Mouse (Mus musculus): ENCODE measurements around the gene Ms4a6d.
A peak's percentile ranks its signal among the peaks of the same experiment; 100 is the strongest.
"Not testable (repeated sequence)": the region's sequence is repeated elsewhere in the genome, so short reads cannot be mapped to it uniquely, and the experiment has no call there.

Gene Ms4a6d

DNA sequence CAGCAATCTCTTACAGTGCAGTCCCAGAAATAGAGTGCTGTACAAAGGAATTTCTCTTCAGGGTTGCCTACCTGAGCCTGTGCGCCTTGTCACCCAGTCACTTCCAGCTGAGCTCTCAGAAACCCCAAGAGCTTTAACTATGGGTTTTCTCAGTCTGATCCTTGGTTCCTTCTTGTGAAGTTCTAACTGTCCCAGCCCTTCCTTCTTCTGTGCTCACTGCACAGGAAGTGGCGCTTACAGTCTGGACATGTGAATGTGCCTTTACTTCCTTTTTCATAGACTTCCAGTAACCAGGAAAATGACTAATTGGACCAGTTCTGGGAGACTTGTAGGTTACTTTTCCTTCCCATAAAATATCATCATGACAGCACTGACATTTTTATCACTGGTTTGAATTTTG lies at the start of gene Ms4a6d:
Gene Ms4a6d, minus strand, starts transcription at position 247 of the 400 bp plus-strand sequence.
- no peak for DNase-seq

DNA sequence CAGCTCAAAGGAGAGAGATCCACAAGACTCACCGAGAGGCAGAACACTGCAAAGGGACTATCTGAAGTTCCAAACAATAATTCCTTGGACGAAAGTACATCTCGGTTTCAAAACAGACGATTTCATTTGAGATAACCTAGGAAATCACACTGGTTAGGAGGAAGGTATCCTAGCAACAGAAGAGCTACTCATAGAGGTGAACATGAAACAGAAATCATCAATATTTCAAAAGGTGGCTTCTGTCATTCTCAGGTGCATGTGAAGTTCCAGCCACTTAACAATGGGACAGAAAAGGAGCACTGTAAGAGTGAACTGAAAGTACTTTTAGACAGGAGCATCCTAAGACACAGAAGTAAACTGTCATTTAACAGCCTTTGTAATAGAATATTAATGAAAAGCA lies 44.9 kb upstream of the Ms4a6d start:
- DNase-seq = no peak

GRCm38 (mm10) chr19:11646166-11646565 lies 41.5 kb upstream of the Ms4a6d start:
- DNase-seq = no peak

GRCm38 (mm10) chr19:11640732-11641131 lies 36.1 kb upstream of the Ms4a6d start, which contains the start of gene Ms4a3:
Ms4a3 (minus strand) TSS chr19:11640851.
- DNase-seq = no peak

DNA sequence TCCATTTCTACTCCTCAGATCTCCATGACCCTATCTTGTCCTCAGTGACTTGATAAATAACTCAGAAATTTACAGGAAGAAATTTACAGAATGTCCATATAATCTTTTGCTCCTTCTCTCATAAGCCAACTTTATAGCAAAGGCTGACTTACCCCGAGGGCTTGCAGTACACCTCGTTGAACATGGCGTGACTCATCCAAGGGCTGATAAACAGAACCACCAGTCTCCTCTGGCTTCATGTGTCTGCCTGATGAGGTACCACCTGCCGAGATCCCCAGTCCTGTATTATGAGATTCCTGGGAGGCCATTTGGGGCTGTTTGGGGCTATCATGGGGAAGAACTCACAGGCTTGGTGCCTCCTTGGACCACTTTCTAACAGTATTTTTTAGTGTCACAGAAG lies 34.4 kb upstream of the Ms4a6d start:
- no peak for DNase-seq

GRCm38 (mm10) chr19:11635572-11635971 lies 30.9 kb upstream of the Ms4a6d start:
- no peak for DNase-seq

DNA sequence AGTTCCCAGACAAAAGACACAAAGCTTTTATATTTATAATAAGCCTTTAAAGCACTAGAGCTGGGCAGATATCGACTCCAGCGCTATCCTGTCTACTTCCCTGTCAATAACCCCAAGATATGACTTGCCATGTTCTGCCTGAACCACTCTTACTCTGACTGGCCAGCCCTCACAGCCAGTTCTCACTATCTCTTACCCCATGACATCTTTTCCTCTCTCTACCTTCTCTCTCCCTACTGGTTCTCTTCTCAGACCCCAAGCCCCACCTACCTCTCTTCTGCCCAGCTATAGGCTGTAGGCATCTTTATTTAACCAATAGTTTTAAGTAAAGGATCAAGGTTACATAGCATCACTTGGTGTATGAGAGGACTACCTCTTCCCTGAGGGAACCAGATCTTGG lies 29.7 kb upstream of the Ms4a6d start:
- DNase-seq = no peak

- DNase-seq = no peak
These were observed 29.1 kb upstream of the Ms4a6d start for GRCm38 (mm10) chr19:11633732-11634131.

- DNase-seq = no peak
These were observed 20.6 kb upstream of the Ms4a6d start for GRCm38 (mm10) chr19:11625231-11625630.

- DNase-seq = no peak
These were observed 20.2 kb upstream of the Ms4a6d start for GRCm38 (mm10) chr19:11624800-11625199.

- no peak for DNase-seq
These were observed 18.9 kb upstream of the Ms4a6d start, which contains the start of gene Ms4a2 for GRCm38 (mm10) chr19:11623551-11623950. Ms4a2 (minus strand) TSS chr19:11623719.

GRCm38 (mm10) chr19:11617983-11618382 lies 13.3 kb upstream of the Ms4a6d start:
- no peak for DNase-seq

DNA sequence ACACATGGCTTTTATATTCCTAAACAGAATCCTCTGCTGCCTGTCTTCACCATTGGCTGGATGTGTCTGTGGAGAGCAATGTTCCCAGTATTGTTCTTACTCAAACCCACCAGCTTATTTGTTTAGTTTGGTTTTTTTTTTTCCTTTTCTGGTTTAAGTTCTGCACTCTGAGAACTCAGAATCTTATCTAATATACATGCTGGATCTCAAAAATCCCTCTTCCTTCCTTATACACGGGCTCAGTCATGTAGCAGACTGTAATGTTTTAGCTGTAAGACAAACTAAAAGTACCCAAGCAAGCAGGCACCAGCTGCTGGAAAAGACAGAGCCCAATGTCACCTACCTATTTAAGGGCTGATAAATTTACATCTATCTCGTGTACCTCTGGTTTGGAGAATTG lies 10.2 kb upstream of the Ms4a6d start:
- no peak for DNase-seq

DNA sequence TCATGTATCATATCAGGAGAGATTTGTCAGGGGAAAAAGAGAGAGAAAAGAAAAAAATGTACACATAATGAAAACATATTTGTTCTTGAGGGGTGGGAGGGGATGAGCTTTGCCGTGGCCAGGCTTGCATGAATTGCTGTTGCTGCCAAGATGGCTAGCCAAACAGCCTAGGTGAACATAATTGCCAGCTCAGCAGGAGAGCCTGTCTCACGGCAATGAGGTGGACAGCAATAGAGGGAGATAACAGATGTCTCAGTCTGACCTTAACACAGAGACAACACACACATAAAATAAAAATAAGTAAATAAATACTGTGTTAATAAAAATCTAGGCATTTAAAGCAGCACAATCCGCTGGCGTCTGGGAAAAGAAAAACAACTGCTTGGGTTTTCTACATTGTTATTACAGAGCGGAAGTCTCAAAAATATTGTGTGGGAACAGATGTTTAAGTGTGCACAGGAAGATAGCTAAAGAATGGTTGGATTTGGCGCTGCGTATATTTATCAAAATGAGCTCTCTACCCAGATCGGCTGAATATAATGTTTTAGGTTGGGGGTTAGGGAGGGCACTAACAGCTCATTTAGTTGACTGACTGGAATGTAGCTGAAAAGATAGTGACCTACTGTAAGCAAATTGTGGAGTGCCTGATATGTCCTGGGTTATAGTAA lies 9.3 kb upstream of the Ms4a6d start:
- DNase-seq = no peak

DNA sequence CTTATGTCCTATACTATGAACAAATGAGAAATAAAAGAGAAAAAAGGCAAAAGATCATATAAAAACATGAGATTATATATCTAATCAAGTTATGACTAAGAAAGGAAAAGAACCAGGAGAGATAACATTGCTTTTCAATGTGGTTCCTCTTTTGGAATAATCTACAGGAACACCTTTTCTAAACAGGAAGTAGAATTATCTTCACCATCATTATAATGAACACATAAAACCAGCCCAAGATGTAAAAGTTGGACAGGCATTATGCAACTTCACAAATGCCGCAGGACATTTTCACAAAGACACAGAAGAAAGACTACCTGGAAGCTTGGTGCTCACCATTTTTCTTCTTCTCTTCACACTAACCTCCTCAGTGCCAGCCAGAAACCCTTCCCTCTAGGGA lies 8.4 kb upstream of the Ms4a6d start:
- no peak for DNase-seq

DNA sequence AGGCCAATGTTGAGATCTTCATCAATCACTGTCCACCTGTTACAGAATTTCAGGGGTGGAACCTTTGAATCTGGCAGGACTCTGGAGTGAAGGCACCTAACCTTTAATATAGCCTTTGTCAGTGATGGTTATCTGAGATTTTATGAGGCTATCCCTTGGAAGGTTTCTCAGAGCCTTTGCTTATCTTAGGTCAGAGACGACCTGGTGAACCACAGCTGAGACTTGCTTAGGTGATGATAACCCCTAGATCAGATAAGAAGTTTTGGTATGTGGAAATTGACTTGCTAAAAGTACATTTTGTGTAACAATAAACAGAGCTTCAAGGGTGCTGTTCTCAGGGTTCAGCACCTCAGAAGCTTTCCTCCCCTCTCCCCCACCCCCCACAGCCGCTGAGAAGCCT lies 7.6 kb upstream of the Ms4a6d start:
- no peak for DNase-seq

DNA sequence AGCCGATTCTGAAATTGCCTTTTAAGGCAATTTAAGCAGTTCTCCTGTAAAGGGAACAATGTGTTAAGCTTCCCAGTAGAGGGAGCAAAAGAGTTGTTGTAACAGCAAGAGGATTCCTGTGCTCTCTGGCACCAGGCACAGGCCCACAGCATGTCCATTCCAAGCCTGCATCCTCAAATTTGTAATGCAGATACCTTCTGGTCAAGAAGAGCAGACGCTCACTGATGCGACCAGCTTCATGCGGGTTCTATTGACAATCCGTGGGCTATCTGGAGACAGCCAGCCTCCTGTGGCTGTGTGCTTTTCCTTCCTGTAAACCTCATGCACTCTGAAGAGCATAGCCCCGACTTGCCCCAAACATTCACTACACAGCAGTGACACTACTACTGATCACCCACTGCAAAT lies 6.9 kb upstream of the Ms4a6d start:
- DNase-seq = peak; percentile 6

GRCm38 (mm10) chr19:11608172-11608571 lies 3.5 kb upstream of the Ms4a6d start:
- no peak for DNase-seq

DNA sequence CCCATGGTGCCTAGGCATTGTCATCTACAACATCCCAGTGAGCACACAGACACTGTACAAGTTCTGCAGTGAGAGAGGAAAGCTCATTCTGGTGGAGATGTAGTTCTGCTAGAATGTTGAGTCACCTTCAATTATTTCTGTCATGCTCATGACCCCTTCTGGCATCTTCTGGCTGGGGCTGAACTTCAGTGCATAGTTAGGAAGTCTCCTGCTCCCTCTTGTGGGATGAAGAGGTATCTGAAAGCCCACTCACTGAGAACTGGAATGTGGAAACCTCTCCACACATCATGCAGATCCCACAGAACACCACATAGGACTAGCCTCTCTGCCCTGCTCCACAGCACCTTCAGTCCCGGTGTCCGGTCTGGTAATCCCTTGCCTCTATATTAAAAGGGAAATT lies 2.6 kb downstream of the Ms4a6d start:
- DNase-seq = no peak

DNA sequence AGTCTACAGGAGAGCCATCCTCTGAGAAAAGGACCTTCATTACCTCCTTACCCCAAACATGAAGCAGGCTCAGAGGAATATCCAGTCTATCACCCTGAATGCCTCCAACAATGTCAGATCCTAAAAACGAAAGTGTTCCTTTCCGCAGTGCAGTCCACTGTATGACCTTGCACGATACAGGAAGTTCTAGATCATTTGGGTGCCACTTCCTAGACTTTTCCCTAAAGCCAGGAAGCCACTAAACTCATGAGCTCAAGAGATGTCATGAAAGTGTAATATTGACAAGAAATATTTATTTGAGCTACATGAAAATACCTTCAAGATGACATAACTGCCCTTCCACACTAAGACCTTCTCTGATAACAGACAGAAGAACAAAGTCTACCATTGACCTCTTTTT lies 3.3 kb downstream of the Ms4a6d start:
- DNase-seq = no peak

DNA sequence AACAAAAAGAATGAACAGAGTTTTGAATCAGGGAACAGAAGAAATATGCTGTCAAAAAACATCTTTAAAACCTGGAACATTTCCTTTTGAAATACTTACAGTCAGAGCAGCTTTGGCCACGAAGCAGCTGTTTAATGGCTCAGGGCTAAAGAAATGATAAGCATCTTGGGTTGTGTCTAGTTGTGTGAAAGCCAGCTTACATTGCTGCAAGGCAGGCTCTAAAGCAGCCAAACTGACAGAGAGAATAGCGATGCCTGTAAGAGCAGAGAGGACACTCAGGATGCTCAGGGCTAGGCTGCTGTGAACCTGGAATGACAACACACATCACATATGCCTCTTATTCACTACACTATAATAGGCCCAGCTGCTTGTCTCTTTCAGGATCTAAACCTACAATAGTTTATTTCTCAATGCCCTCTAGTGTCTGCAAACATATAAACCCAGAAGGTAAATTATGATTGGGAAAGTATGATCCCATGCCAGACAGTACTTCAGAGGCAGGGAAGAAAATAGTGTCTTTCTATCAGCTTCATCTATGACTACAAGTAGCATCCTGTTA lies 14.7 kb downstream of the Ms4a6d start:
- DNase-seq = no peak

DNA sequence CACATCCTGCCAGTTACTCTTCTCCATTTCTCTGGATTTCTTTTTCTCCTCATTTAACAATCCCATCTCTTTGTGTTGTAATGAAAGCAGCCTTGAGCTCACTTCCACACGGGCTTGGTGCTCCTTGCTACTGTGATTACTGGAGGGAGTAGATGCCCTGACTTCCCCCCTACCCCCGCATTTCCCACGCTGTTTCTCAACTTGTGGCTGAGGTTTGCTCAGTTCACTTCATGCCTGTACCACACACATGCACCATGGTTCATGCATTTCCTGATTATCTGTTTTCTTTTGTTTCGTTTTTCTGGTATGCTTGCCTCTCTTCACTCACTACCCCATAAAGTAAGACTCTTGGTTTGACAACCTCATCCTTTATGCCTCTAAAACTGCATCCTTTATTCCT lies 15.4 kb downstream of the Ms4a6d start:
- DNase-seq = no peak

- DNase-seq = no peak
These were observed 29.7 kb downstream of the Ms4a6d start for GRCm38 (mm10) chr19:11574965-11575364.

DNA sequence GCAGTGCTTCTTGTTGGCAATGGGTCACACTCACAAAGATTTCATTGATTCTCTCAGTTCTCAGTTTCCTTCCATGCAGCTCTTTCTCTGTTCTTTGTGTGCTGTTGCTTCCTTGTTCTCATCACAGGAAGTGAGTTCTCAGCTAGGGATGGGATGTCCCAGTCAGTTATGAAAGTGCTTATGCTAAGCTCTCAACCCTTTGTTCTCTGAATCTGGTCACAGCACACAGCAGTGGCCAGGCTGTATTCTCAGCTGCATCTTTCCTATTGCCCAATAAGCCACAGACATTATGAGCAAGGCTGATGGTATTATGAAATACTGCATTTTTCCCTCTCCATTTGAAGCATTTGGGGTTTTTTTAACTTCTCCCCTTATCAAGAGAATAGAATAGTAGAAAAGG lies 45.1 kb downstream of the Ms4a6d start:
- not testable (repeated sequence) for DNase-seq

DNA sequence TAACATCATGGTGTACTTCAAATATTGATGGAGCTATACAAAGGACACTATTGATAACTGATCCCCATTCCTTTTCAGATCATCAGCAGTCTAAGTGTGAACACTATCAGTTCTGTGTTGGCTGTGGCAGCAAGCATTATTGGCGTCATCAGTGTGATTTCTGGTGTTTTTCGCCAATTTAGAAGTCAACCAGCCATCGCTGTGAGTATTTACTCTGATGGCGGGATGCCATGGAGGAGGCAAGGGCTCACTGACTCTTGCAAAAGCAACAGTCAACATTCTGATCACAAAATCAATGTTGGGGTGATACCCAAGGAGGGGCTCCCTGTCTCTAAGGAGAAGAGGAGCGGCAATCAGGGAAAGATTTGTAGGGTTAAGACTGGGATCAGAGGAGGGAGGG lies 49.9 kb downstream of the Ms4a6d start:
- DNase-seq = no peak

Measured in cerebellum, adult 9-10 months (tissue).